Mouse (Mus musculus) ES-E14 (cell line): ENCODE results near the gene Agmat. TPM values are rescaled to one million over a fixed set of nuclear protein-coding genes. Genes with fewer than 3 reads are reported as not detected.

ENCODE experiments used
- DNase-seq: peaks from one replicate; pipeline ENCODE4 v3.0.0-alpha.2; 2013; ENCODE audit warnings: low read depth, low spot score
- H3K27ac ChIP-seq: 2 replicates; pipeline ENCODE4 v1.5.1; 2012; ENCODE audit warnings: low read depth, mild to moderate bottlenecking, low read length, moderate library complexity, mixed read lengths; ENCODE audit not compliant: poor library complexity, insufficient read depth, severe bottlenecking
- H3K36me3 ChIP-seq: 2 replicates; pipeline ENCODE4 v1.6.1; 2012; ENCODE audit warnings: mild to moderate bottlenecking, low read length, moderate library complexity, mixed read lengths; ENCODE audit not compliant: control insufficient read depth, poor library complexity, insufficient read depth, severe bottlenecking
- H3K4me1 ChIP-seq, 2 experiments: fragments of 150-350 bp in 1 of 2; sonication (generic) in 1 of 2; 2 replicates each; pipeline ENCODE4 v1.6.1; 2012; ENCODE audit warnings: low read length in 2 of 2, mild to moderate bottlenecking in 1 of 2, mixed read lengths in 1 of 2; ENCODE audit not compliant: control insufficient read depth in 2 of 2, insufficient read depth in 2 of 2, poor library complexity in 1 of 2
- H3K4me3 ChIP-seq, 2 experiments: fragments of 150-350 bp in 1 of 2; sonication (generic) in 1 of 2; 2 replicates each; pipeline ENCODE4 v1.5.1; 2012; ENCODE audit warnings: low read length in 2 of 2, low read depth in 1 of 2, mild to moderate bottlenecking in 1 of 2, mixed read lengths in 1 of 2; ENCODE audit not compliant: insufficient read depth in 1 of 2, poor library complexity in 1 of 2, severe bottlenecking in 1 of 2
- H3K9ac ChIP-seq: 2 replicates; pipeline ENCODE4 v1.6.1; 2012; ENCODE audit warnings: low read depth, mild to moderate bottlenecking, low read length, mixed read lengths; ENCODE audit not compliant: poor library complexity, insufficient read depth, severe bottlenecking
- H3K9me3 ChIP-seq: fragments of 150-350 bp; sonication (generic); 2 replicates; pipeline ENCODE4 v1.6.1; 2012; ENCODE audit warnings: low read depth, mild to moderate bottlenecking, low read length; ENCODE audit not compliant: control insufficient read depth, insufficient read depth
- CHD2 ChIP-seq: IDR thresholded peaks from 2 replicates; pipeline ENCODE4 v1.6.1; 2014; ENCODE audit warnings: mild to moderate bottlenecking, low read depth, low read length, inconsistent platforms
- HCFC1 ChIP-seq: IDR thresholded peaks from 2 replicates; pipeline ENCODE4 v1.6.1; 2012; ENCODE audit warnings: low read length, inconsistent platforms, borderline replicate concordance; ENCODE audit not compliant: insufficient read depth
- MAFK ChIP-seq: IDR thresholded peaks from 2 replicates; pipeline ENCODE4 v1.6.1; 2014; ENCODE audit warnings: mild to moderate bottlenecking, low read depth, low read length, inconsistent platforms; ENCODE audit not compliant: insufficient read depth
- ZC3H11A ChIP-seq: IDR thresholded peaks from 2 replicates; pipeline ENCODE4 v1.6.1; 2012; ENCODE audit warnings: low read depth, mild to moderate bottlenecking, inconsistent platforms, low read length, borderline replicate concordance
- ZNF384 ChIP-seq: IDR thresholded peaks from 2 replicates; pipeline ENCODE4 v1.6.1; 2012; ENCODE audit warnings: low read depth, low read length, inconsistent platforms
- in situ Hi-C, 2 experiments: fragments of 600-800 bp; cut with MboI; formaldehyde crosslinking; loops; one replicate each; pipeline ENCODE4 v1.15.1; 2025; ENCODE audit warnings: low sequenced_read_pairs in 2 of 2, inconsistent platforms in 1 of 2; ENCODE audit not compliant: unreplicated experiment in 2 of 2
- total RNA-seq: library from RNA; depleted of rRNA; stranded (reverse); fragments of 300-350 nt; gene quantifications from 2 replicates; pipeline ENCODE4 v1.2.3, GENCODE M21; 2012

Gene Agmat
- total RNA-seq, 1 experiment = 0.62 TPM

GRCm38 (mm10) chr4:141779828-141780227 lies 33.4 kb downstream of the Agmat start:
- in situ Hi-C loops = no loop called here
- Histone ChIP-seq H3K4me3 (no peak overlapping the region), H3K36me3 (peaks cover 15% of the 10 kb centered on the region), H3K27ac (no peak overlapping the region), H3K4me1 (no peaks in the 10 kb centered on the region), H3K9ac (no peak overlapping the region), H3K9me3 (no peaks in the 10 kb centered on the region)
- no peak for TF ChIP-seq ZC3H11A
- no peak for TF ChIP-seq CHD2
- TF ChIP-seq HCFC1 = no peak
- TF ChIP-seq MAFK = no peak
- no peak for TF ChIP-seq ZNF384
- DNase-seq = no peak

GRCm38 (mm10) chr4:141781201-141781985 lies 34.9 kb downstream of the Agmat start:
- no peak for DNase-seq
- TF ChIP-seq MAFK (no peak), CHD2 (no peak), HCFC1 (no peak), ZC3H11A (no peak), ZNF384 (no peak)
- H3K9ac ChIP-seq = no peak overlapping the region
- H3K4me3 ChIP-seq = no peak overlapping the region
- peaks cover 14% of the 10 kb centered on the region for H3K36me3 ChIP-seq
- no peaks in the 10 kb centered on the region for H3K9me3 ChIP-seq
- no peak overlapping the region for H3K27ac ChIP-seq
- no peaks in the 10 kb centered on the region for H3K4me1 ChIP-seq
- in situ Hi-C loops = no loop called here

GRCm38 (mm10) chr4:141784835-141785234 lies 38.4 kb downstream of the Agmat start:
- TF ChIP-seq CHD2 (no peak), HCFC1 (no peak), ZNF384 (no peak), MAFK (no peak), ZC3H11A (no peak)
- H3K9ac ChIP-seq = no peak overlapping the region
- no peak overlapping the region for H3K27ac ChIP-seq
- H3K4me3 ChIP-seq = no peak overlapping the region
- in situ Hi-C loops = no loop called here
- peaks cover 9% of the 10 kb centered on the region for H3K36me3 ChIP-seq
- H3K4me1 ChIP-seq = peaks cover 0 to 2% of the 10 kb centered on the region in 2 experiments; a peak in 1 of 4 replicates
- no peak for DNase-seq
- H3K9me3 ChIP-seq = no peaks in the 10 kb centered on the region

GRCm38 (mm10) chr4:141786141-141786540 lies 39.7 kb downstream of the Agmat start:
- Histone ChIP-seq H3K4me3 (no peak overlapping the region), H3K36me3 (peaks cover 6% of the 10 kb centered on the region), H3K4me1 (peaks cover 0 to 2% of the 10 kb centered on the region in 2 experiments; a peak in 1 of 4 replicates), H3K9me3 (no peaks in the 10 kb centered on the region), H3K27ac (no peak overlapping the region), H3K9ac (no peak overlapping the region)
- in situ Hi-C loops = no loop called here
- TF ChIP-seq ZC3H11A (no peak), MAFK (no peak), CHD2 (no peak), ZNF384 (no peak), HCFC1 (no peak)
- DNase-seq = no peak

- in situ Hi-C loops = no loop called here
- no peak overlapping the region for H3K27ac ChIP-seq
- peaks cover 2% of the 10 kb centered on the region; the same call in 1 of the 2 replicates for H3K36me3 ChIP-seq
- DNase-seq = no peak
- no peak overlapping the region for H3K9ac ChIP-seq
- no peaks in the 10 kb centered on the region for H3K9me3 ChIP-seq
- no peak overlapping the region for H3K4me3 ChIP-seq
- TF ChIP-seq CHD2 (no peak), HCFC1 (no peak), MAFK (no peak), ZNF384 (no peak), ZC3H11A (no peak)
- peaks cover 0 to 2% of the 10 kb centered on the region in 2 experiments; a peak in 1 of 4 replicates for H3K4me1 ChIP-seq
These were observed 40.6 kb downstream of the Agmat start for GRCm38 (mm10) chr4:141787046-141787445.
